Mouse (Mus musculus): ENCODE results near the gene Irs3.

The Irs3 gene

DNA sequence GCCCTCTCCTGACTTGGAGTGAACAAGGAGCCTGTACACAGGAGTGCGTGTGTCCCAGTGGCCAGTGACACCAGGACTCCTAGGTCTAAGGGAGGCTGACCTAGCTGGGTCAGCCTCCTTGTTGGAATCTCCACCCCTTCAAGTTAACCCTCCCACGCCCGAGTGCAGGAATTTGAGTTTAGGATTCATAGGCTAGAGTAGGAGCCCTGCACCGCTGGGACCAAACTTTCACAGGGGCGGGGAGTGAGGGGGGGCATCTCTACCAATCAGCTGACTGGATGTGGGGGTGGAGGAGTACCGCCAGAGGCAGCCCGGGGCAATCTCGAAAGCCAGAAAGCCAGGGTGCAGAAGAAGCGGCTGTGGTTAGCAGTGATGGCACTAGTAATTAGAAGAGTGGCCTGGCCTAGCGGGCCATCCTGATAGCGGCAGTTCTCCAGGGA, at the start of gene Irs3:
Irs3 (minus strand) TSS at position 63 of the 440 bp plus-strand sequence.
- DNase-seq, result peak; percentile 45

DNA sequence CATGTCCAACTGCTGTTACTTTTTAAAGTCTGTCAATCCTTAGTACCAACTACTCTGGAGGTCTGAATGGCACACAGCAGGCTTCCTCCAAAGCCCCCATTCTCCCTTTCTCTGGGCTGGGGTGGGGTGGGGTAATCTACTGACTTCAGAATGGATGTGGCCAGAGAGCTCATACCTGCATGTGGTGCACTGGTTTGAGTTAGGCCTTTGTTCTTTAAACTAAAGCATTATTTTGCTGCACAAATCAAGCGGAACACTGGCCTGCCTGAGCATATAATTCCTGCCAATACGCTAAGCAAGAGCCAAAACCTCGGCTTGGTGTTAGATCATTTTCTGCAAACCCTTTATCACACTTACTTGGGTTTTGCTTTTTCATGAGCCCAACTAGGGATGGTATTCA, 49.3 kb upstream of the Irs3 start:
- DNase-seq, result no peak

DNA sequence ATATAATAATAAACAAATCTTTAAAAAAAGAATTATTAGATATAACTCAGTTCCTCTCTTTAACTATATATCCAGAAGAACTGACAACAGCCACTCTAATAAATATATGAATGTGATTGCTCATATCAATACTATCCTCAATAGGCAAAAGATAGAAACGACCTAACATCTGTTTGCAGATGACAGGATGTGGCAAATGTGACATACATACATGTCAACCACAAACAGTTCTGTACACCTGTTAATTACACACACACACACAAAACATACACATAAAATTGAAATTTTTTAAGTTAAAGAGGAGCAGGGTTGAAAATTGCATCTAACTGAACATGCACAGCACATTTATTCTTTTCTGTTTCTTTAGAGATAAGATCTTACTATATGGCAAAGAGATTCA, 46.4 kb upstream of the Irs3 start:
- no peak for DNase-seq

DNA sequence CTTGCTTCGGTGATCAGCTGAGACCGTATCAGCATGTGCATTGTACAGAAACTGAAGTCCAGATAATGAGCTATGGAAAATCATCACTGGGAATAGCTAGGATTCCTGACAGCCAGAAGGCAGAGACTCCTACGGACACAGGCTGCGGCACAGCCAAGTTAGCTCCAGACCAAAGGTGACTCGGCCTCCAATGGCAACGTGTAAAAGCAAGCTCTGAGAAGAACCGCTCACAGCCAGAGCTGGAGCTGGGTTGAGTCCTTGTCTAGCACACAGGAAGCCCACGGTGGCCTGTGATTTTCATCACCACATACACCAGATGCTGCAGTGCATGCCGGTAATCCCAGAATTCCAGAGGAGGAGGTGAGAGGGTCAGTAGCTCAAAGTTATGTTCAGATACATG, 45.0 kb upstream of the Irs3 start:
- peak; percentile 18 for DNase-seq

DNA sequence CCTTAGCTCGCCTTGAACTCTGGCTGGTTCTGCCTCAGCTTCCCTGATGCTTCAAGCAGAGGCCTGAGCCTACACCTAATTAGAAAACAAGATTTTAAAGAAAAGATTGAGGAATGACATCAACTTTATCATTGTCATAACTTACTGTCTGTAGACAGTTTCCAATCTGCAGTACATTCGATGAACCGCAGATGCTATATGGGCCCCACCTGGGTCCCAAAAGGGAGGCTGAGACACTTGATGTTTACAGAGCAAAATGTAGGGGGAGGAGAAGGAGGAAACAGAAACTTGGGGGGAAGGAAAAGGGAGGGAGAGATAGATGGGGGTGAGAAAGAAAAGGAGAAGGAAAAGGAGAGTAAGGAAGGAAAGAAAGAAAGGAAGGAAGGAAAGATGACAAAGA, 44.5 kb upstream of the Irs3 start:
- no peak for DNase-seq

DNA sequence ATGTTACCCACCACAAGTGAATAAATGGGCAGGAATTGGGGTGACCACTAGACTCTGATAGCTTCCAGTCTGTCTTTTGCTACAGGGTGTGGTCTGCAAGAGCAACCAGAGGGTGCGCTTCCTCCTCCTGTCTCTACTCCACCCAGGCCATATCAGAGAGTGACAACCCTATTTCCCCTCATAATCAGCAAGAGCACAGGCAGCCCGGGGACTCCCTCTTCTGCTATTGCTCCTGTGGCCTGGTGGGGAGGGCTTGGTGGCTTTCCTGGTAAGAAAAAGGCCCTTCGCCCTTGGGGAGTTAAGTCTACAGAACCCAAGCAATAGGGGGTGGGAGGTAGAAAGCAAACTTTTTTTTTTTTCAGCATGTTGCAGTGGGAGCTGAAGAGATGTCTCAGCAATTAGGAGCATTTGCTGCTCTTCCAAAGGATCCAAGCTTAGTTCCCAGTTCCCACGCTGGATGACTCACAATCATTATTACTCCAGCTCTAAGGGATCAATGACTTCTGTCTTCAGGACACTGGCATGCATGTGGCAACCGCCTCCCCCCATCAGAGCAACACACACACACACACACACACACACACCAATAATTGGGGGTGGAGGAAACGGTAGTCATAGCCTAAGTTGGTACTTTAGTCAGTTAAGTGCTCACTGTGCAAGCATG, 40.7 kb upstream of the Irs3 start:
- no peak for DNase-seq

DNA sequence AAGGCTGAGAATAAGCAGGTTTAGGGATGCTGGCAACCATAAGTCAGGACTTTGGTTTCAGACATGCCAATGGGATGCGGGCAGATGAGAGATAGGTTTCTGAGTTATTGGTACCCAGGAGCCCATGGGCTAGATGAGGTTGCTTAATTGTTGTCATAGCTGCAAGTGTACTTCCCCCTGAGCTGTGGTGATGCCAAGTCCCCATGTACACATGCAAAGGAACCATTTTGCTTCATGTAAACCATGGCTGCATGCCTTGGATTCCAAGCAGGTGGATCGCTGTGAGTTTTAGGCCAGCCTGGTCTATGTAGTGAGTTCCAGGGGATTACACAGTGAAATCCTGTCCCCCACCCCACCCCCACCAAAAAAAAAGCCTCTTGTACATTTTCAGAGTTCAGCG, 40.1 kb upstream of the Irs3 start:
- no peak for DNase-seq

DNA sequence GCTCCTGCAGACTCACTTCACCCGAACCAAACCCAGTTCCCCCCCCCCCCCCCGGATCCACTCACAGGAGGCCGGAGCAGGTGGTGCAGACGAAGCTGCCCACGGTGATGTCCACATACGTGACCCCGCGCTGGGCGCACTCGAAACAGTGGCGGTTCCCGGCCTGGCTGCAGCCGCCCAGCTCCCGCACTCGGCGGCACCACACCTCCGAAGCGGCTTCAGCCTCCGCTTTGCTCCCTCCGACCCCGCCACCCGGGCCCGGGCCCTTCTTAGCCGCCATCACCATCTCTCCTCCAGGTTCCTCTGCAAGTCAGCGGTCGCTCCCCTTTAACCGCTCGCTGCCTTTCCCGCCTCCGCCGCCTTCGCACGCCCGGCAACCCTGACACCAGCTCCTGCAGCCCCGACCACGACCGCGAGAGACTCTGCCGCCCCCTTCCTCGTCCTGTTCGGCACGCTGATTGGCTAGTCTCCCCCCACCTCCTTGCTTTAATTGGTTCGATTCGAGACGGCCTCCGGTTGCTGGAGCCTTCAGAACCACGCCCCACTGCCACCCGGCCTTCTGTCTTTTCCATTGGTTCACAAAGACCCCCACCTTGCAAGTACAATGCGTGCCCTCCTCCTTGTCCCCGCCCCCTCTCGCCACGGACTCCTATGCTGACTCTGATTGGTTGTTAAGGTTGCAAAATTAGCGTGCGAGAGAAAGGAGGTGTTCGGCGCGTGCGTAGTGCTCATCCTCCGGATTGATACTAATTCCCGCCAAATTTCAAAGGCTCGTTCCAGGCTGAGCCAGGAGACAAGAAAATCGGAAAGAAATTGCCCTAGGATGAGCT, 39.0 kb upstream of the Irs3 start, which contains the start of gene Agfg2:
Agfg2 (minus strand) TSS at position 433 of the 830 bp plus-strand sequence.
- peak; percentile 100 for DNase-seq

DNA sequence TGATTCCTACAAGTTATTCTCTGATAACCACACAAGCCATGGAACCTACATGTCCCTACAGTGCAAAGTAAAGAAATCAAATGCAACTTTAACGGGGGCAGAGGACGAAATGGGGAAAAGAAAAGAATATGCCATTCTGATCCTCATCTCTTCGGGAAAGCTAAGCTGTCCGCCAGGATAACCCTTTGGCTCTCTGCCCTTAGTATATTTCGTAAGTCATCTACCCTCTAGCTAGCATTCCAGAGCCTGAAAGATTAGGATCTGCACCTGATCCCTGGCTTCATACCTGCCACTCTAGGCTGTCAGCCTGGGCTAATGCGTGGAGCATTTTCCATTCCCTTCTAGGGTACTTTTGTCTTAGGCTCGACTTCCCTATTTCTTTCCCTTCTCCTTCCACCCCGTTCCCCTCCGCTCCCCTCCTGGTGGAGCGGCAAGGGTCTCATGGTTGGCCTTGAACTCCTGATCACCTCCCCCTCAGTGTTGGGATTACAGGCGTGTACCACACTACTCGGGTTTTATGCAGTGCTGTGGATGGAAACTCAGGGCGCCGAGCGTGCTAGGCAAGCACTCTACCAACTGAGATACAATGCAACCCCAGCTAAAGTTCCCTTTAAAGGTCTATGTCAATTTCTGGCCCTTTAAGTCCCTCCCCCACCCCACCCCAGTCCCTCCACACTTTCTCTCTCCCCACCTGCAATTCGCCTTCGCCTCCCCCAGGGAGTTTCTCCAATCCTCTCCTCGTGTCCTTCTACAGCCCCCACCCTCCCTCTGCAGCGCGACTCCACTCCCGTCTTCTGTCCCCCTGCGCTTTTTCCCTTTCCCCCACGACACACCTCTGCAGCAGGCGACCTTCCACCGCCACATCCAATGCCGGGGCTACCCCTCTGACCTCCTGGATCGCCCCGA, 38.1 kb upstream of the Irs3 start:
- DNase-seq, result peak; percentile 55

DNA sequence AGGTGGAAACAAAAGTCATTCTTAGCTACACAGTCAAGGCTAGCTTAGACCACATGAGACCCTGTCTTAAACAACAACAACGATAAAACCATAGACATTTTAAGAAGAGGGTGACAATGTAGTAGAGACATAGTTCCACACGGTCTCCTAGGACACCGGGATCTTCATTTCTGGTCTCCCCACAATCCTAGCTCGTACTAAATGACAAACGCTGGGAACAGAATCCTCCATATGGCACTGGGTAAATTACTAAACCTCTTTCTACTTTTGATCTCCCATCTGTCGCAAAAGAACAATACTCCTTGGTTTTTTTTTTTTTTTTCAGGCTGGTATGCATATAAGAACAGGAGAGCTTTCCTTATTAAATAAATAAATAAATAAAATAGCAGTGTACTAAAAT, 37.0 kb upstream of the Irs3 start:
- no peak for DNase-seq

DNA sequence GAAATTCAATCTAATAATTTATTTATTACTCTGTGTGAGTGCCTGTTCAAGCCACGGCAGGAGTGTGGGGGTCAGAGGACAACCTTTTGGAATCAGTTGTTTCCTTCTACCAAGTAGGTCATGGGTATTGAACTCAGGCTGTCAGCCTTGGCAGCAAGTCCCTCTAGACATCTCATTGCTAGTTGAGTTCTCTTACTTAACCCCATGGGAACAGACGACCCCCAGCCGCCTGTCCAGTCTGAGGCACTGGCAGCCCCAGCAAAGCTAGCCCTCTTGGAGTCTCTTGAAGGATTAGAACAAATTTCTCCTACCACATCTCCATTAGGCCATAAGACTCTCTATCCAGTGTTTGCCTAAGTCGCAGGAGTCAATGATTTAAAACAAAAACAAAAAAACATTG, 34.2 kb upstream of the Irs3 start:
- DNase-seq, result no peak

DNA sequence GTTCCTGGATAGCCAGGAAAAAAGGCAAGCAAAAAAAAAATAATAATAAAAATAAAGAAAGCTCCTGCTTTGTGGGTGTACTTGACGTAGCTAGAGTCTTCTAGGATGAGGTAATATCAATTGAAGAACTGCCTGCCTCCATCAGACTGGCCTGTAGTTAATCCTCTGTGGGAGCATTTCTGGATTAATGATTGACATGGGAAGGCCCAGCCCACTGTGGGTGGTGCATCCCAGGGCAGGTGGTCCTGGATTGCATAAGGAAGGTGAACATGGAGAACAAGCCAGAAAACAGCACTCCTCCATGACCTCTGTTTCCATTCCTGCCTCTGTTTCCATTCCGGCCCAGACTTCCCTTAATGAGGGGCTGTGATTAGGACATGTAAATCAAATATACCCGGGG, 33.2 kb upstream of the Irs3 start:
- DNase-seq, result peak; percentile 72

DNA sequence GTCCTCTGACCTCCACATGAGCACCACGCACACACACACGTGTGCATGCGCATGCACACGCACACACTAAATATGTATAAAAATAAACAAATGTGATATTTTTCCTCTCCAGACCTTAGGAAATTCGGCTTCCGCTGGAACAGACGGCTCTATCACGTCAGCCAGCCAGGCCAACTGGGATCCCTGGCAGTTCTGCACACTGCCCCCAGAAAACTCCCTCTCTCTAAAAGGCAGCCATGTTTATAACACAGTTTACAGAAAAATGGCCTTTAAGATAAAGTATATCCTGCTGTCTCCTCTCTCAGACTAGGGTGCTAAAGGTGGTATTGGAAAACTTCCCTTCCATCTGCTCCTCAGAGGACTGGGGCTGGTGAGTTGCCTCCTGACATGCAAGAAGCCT, 32.3 kb upstream of the Irs3 start:
- DNase-seq, result no peak

DNA sequence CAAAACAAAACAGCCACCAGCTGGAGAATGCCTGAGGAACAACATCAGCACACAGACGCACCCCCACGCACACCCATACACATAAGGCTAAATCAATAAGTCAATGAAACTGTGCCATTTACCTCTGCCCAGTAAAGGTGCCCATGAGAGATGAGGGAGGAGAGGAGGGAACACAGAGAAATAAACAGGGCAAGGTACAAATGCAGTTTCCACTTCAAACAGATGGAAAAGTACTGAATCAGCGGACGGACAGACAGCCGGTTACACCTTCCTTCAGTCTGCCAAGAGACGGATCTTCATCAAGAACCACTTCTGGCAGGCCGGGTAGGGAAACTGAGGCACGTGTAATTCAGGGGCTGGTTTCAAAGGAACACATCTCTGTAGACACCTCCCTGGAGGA, 29.3 kb upstream of the Irs3 start:
- DNase-seq, result peak; percentile 69

DNA sequence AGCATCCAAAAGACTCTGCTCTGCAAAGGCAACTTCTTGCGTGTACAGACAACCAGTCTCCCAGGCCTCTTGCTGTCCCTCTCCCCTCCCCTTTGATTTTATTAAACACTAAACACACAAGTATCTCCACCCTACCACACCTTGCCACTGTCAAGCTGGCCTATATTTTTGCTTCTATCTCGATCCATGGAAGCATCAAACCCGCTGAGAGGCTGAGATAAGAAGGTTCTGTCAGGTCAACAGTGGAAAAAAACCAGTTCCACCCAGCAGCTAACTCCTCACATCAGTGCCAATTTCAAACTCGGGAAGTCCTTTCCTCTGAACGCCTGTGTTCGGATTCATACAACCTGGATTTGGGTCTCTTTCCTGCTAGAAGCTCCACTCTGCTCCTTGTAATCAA, 27.5 kb upstream of the Irs3 start:
- DNase-seq, result no peak

DNA sequence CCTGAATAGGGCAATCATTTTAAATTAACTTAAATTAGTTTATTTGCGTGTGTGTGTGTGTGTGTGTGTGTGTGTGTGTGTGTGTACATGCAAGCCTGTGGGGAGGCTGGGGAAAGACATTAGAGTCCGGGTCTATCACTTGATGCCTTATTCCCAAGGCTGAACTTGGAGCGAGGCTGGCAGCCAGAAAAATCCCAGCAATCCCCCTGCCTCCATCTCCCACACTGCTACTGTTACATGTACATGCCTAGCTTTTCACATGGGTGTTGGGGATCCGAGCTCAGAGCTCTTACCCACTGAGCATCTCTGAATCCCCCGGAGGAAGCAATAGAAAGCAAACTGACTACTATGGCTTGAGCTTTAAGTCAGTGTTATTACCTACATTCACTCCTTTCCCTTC, 26.8 kb upstream of the Irs3 start:
- no peak for DNase-seq

DNA sequence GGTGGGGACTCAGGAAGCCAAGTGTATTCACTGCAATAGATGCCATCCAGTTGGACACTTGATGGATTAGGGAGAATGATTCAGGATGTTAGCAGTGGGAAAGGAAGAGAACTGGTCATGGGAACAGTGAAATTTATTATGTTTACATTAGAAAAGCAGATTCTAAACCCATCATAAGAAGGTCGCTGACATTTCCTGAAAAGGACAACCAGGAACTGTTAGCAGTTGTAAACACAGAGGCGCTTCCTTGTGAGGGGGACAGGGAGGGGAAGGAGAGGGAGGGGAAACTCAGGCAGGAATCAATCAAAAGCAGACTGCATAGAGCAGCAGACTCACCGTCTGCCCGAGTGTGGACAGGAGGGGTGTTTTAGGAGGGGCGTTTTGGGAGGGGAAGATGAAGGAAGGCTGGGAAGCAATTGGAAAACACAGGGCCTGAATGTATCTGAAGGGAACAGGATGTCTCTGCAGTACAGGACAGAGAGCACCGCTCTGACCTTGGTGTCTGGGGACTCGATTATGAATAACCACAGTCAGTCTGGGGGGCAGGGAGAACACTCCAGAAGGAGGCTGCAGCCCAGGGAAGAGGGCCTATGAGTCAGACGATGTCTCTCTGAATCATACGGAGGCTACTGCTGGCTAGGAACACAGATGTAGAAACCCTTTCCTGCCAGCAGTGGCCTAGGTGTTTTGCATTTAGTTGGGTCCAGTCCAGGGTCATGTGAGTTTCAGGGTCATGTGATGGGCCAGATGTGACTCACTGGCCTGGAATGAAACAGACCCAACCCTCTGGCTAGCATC, 26.1 kb upstream of the Irs3 start:
- peak; percentile 95 for DNase-seq

DNA sequence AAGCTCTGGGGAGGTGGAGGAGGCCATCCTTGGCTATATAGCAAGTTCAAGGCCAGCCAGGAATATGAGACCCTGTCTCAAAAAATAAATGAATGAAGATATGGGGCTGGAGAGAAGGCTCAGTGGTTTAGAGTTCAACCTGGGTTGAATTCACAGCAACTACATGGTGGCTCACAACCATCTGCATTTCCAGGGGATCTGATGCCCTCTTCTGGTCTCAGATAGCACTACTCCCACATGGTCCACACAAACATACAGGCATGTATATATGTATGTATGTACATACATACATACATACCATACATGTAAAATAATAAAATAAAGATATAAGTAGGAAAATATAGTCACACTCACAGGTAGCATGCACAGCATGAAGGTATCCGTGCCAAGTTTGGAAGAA, 24.7 kb upstream of the Irs3 start:
- DNase-seq, result no peak

DNA sequence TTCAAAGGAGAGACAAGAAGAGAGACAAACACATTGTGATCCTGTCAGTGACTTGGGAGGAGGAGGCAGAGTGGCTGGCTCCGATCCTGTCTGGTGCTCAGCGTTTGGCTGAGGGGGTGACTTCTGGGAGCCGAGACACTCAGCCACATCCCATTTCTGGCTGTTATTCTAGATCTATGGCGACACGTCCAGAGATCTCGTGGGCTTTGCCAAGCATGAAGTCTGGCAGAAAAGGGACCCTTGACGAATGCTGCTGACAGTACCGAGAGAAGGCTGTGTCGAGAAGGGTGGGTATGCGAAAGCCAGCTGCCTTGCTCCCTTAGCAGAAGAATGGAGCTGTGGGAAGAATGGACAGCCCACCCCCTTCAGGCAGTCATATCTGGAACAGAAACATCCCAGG, 23.5 kb upstream of the Irs3 start:
- DNase-seq, result no peak

DNA sequence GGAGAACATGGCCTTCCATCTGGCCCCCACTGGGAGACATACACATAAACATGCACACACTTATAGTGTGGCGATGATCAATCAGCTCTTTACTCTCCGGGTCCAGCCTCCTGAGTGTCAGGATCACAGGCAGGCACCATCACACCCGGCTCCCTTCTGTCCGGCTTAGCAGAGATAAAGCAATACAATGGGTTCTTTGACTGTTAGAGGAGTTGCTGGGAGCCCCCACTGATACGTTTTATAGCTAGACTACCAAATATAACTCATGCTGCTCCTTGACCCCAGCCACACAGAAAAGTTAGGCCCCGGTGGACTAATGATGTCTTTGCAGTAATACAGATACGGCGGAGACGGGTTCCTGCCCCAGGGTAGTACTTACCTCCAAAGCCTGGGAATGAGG, 17.5 kb upstream of the Irs3 start:
- no peak for DNase-seq

DNA sequence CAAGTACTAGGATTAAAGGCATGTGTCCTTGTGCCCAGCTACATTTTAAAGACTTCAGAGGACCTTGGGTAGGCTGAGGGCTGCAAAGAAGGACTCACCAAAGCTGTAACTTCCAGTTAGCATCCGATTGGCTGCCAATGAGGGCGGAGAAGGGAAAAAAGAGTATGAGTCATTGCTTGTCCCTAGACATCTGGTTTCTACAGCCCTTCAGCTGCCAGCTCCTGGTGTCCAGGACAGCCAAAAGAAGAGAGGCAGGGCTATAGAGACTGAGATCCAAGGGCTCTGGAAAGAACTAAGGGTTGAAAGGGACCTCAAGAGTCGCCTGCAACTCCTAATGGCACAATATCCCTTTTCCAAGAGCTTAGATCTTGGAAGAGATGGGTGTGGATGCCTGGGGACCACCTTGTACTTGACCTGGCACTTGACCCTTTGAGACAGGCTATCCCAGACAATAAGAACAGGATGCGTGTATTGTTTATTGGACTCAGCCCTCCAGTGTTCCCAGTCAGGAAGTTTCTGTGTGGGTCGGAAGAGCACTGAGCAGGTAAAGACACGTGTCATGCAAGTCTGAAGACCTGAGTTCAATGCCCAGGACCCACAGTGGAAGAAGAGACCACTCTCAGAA, 14.7 kb upstream of the Irs3 start:
- no peak for DNase-seq

DNA sequence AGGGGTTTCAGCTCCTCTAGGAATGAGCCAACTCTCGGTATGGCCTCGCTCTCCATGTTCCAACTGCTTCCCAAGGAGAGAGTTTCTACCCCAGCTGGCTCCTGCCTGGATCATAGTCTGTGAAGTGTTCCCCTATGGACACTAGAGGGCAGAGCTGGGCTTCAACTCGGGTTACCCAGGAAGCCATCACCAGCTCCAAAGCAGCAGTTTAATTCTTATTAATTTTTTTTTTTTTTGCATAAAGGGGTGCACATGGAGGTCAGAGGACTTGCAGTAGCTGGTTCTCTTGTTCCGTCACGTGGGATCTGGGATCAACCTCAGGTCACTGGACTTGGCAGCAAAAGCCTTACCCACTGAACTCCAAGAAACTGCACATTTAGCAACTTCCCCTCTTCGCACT, 11.5 kb upstream of the Irs3 start:
- DNase-seq, result peak; percentile 91
